Mouse (Mus musculus) yolk sac, embryonic 10.5 days (tissue): ENCODE data around the gene Hebp1.

Experiments
- DNase-seq: peaks from one replicate; pipeline ENCODE4 v3.0.0-alpha.2; 2017; ENCODE audit warnings: low spot score

Hebp1 gene

GRCm38 (mm10) chr6:135197921-135198532 is at the start of gene Hebp1, which contains the start of gene Fam234b:
Hebp1 (minus strand) TSS chr6:135198022.
Fam234b (plus strand) TSS chr6:135197977.
- DNase-seq: peak; percentile 68

GRCm38 (mm10) chr6:135245586-135245985 is 47.8 kb upstream of the Hebp1 start:
- DNase-seq: no peak

DNA sequence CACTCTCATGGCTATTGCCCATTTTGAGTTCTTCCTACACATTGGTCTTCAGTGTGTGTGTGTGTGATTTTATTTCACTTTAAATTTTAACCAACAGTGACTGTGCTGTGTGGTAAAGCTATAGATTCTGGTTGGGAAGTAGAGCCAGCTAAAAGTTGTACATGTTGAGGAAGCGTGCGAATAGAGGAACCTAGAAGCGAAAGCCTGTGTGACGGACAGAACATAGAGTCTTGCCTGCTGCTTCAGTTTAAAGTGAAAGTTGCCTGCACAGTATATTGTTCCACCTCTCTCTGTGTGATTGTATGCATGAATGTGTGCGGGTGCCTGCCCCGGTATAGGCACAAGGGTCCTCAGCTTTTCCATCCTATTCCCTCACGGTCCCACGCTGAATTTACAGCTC is 42.5 kb upstream of the Hebp1 start:
- DNase-seq: no peak

DNA sequence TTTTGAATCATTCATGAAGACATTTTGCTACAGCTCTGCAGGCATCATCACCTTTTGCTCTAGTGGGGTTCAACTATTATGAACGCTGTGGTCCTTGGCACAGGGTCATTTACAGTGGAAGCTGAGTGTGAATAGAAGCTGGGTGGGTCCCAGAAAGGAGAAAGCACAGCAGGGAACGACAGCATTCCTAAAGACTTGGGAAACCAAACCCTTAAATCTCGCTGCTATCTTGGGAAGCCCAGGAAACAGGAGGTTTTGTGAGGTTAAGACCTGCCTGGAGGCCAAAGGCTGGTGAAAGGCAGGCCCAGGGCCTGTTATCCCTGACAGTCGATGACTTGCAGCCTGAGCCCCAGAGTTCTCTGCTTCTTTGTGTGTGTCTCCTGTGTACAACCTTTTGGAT is 40.4 kb upstream of the Hebp1 start:
- no peak for DNase-seq

GRCm38 (mm10) chr6:135237326-135237725 is 39.5 kb upstream of the Hebp1 start:
- no peak for DNase-seq

DNA sequence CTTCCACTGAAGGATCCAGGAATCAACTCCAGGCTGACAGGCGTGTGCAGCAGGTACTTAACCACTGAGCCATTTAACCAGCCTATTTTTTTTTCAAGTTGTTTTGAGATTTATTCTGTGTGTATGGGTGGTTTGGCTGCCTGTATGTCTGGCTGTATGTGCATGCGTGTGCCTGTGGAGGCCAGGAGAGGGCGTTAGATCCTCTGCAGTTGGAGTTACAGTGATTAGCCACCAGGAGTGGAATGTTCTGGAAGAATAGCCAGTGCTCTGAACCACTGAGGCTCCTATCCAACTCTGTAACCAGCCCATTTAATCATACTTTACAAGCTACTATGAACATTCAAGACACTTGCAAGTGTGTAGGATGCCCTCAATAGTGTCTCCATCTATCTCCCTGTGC is 38.8 kb upstream of the Hebp1 start:
- no peak for DNase-seq

- DNase-seq: no peak
Observed at GRCm38 (mm10) chr6:135235742-135236141, 37.9 kb upstream of the Hebp1 start.

GRCm38 (mm10) chr6:135232443-135233182 is 34.8 kb upstream of the Hebp1 start:
- DNase-seq: no peak

- no peak for DNase-seq
Observed at GRCm38 (mm10) chr6:135230586-135230985, 32.8 kb upstream of the Hebp1 start.

DNA sequence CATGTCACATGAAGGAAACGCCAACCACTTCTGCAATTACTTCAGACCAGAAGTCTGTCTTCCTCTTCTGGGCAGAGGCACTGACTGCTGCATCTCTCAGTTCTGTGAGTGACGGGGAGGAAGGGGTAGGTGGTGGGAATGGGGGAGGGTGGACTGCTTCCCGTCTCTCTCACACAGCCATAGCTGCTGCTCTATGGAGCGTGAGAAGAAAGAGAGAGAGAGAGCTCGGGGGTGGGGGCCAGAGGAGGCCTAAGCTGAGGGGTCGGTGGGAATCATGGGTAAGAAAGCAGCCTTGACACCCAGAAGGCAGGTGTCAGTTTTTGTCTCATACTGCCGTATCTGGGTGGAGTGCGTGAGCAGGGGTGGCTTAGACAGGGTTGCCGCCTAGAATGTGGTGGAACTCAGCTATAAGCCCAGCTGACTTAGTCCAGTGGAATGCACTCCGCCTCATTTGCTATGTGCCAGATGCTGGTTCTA is 30.7 kb upstream of the Hebp1 start:
- no peak for DNase-seq

- no peak for DNase-seq
Observed at GRCm38 (mm10) chr6:135223786-135224416, 26.1 kb upstream of the Hebp1 start.

- no peak for DNase-seq
Observed at GRCm38 (mm10) chr6:135219916-135220315, 22.1 kb upstream of the Hebp1 start.

DNA sequence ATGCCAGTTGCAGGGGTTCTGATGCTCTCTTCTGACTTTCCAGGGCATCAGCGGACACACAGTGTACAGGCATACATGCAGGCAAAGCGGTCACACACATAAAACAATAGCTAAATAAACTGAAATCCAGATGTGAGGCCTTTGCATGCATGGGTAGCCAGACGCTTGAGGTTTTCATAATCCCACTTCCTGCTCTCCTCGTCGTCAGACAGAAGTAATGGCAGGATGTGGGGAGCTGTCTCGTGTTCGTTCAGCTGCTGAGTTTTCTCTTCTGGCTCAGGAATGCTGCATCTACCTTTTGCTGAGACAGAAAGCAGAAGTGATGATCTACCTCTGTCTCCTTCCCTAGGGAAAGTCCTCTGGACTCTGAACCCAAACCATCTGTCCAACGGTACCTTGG is 20.5 kb upstream of the Hebp1 start:
- DNase-seq: no peak

DNA sequence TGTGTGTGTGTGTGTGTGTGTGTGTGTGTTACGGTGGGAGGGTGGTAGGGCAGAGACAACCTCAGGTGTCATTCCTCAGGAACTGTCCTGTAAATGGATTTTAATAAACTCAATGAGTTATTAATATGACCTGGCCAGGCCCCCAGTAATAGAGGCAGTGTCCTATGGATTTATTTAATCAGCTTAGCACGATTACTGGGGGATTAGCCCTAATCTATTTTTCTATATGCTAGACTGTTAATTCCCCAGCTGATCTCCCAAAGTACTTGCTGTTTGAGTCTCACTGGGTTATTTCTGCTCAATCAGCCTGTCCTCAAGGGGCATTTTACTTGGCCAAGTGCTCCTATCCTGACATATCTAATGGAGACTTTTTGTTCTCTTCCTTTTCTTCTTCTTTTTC is 14.8 kb upstream of the Hebp1 start:
- DNase-seq: no peak

GRCm38 (mm10) chr6:135211169-135211568 is 13.3 kb upstream of the Hebp1 start:
- DNase-seq: no peak

DNA sequence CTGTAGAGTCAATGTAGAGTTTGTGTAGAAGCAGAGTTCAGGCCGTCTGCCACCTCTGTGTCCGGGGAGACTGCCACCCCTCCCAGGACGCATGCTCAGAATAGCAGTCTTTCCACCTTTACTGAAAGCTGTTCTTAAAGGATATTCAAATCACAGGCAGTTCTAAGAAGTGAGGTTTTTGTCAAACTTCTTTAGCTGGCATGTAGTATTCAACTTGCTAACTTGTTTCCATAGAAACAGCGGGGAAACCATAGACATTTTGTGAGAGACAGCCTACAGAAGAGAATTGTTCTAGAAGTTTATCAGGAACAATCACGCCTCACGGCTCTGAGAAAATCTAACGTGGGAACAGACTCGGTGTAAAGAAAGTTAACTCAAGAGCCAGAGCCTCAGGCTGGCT is 9.1 kb upstream of the Hebp1 start:
- no peak for DNase-seq

DNA sequence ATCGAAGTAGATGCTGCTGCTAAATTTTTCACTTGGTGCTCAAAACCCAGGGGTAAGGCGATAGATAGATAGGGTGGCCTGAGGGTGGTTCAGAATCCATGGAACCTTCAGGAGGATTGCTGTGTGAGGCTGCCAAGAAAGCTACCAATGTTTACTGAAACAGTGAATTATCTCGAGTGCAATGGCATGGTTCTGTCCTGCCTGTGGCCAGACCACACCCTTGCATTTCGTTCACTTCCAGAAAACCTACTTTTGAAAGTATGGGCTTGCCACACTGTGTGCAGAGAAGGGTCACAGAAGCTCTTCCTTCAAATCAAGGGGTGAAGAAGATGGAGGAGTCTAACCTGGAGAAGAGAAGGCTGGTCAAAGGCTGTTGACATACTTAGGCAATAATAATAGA is 8.0 kb upstream of the Hebp1 start:
- DNase-seq: no peak

- no peak for DNase-seq
Observed at GRCm38 (mm10) chr6:135204869-135205268, 7.0 kb upstream of the Hebp1 start.

DNA sequence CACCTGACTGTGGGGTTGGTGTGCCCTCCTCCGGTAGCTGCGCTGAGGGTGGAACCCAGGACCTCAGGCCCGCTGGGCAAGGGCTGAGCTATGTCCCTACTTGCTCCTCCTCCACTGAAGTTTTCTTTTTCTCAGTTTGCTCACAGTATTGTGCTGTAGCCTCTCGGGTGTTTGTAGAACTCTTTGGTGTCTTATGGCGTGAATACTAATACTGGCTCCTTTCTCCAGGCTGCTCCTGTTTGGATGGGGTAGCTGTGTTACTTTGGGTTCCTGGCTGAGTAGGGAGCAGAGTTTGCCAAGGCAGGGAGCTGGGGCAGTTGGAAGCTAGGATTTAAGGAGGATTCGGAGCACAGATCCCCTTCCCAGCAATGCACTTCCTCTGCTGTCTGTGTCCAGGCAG is 5.9 kb upstream of the Hebp1 start:
- no peak for DNase-seq

GRCm38 (mm10) chr6:135202668-135203067 is 4.8 kb upstream of the Hebp1 start:
- DNase-seq: no peak

DNA sequence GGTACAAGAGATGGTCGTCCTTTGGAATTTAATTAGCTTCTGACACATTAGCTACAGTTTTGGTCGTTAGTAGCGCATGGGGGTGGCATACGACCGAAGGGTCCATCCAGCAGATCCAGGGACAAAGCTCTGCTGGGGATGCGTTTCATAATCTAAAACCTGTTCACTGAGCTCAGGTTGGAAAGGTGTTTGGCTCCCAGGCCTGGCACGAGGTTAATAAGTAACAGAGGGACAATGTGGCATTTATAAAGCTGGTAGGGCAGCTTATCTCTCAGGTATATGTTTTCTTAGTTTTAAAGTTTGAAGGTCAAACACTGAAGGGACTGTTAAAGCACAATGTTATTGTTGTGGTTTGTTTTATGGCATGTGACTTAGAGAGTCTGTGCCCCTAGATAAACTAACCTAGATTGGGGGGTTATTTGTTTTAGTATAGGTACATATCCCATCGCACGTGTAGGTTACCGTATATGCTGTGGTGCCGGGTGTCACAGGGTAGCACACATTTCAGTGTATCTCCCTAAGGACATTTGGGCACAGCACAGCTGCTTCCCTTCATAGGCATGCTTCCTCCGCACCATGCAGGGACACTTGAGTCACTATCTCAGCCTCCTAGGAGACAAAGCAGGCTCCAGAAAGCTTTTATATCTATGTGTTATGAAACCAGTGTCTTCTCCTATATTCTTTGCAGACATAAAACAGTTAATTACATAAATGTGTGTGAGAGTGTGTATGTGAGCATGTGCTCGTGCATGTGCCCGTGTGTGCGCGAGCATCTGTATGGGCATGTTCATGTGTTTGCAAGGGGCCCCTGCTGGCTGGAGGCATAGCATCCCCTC is 2.5 kb upstream of the Hebp1 start:
- DNase-seq: no peak

- no peak for DNase-seq
Observed at GRCm38 (mm10) chr6:135198726-135199125, 904 bp upstream of the Hebp1 start.
